Mouse (Mus musculus): Measurements from ENCODE around the gene Keg1.
"Not testable (repeated sequence)": the region's sequence is repeated elsewhere in the genome, so short reads cannot be mapped to it uniquely, and the experiment has no call there.

Gene Keg1

DNA sequence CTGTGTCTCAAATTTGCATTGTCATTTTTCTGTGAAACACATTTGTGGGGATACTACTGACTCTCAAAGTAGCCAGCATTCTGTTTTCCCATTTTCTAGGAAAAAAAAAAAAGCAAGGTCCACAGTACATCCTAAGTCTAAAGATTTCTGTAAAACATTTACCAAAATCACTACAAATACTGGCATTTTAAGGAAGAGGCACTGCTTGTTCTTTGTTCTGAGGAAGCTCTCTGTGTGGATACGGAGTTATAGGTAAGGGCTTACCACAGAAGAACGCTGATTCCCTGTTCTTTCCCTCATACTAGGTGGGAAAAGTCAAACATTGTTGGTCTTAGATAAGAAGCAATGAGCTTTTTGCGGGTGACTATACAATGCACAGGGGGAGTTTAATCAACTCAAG, at the start of gene Keg1:
Keg1 (plus strand) TSS at position 197 of the 400 bp plus-strand sequence.
- no peak for DNase-seq (ENCODE audit: low read depth)

DNA sequence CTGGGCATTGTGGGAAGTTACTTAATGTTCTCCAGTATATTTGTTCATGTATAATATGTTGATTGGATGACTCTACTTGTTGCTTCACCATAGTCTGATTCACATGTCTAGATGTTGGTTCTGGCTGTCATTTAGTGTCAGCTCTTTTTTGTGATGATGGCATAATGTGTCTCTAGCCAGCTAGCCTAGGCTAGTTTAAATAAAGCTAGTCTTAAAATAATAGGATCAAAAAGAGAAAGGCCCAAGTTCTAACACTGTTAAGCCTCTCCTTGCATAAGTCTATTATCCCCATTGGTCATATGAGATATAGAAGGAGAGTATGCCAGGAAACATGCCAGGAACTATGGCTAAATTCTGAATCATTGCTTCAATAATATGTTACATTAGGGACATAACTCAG, 46.1 kb upstream of the Keg1 start:
- no peak for DNase-seq (ENCODE audit: low read depth)

DNA sequence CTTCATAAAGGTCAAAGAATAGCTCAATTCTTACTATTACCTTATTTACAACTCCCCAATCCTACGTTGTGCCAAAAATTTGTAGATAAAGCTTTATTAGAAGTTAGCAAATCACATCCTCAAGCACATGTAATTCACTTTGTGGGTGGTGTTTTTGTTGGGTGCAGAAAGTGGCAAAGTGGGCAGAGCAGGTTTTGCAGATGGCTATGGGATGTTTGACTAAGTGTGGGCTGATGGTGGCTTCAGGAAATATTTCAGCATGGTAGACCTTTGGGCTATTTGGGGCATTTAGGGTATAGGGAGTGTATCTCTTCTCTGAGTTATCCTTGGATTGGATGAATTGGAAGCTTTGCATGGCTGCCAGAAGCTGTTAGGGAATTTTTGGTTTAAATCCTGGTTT, 29.4 kb upstream of the Keg1 start:
- DNase-seq (ENCODE audit: low read depth), result no peak

DNA sequence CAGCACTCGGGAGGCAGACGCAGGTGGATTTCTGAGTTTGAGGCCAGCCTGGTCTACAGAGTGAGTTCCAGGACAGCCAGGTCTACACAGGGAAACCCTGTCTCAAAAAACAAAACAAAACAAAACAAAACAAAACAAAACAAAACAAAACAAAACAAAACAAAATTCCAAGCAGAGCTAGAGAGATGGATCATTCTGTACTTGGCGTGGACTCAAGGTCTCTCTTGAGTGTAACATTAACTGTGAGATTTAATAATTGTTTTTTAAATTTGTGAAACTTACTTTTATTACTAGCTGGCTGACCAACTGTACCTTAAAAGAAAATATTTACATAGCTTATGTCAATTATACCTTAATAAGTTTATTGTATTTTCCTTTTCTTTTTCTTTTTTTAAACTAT, 27.0 kb upstream of the Keg1 start:
- DNase-seq (ENCODE audit: low read depth), result not testable (repeated sequence)

DNA sequence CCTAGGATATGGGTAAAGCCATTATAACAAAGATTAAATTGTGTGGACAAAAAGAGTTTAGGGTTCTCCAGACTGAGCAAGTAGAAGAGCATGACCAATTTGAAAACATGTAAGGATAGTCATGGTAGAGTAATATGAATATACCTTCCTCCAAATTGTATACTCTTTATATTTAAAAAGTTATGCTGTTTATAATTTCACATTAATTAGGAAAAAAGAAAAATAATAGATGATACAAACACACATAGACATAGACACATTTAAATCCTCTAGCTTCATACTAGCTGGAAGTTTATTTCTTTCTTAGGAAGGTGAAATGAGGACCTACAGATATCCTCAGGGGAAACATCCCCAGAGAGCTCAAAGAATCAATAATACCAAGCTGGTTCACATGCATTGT, 25.4 kb upstream of the Keg1 start, which contains the start of gene Olfr1442:
Olfr1442 (plus strand) TSS at position 301 of the 400 bp plus-strand sequence.
- DNase-seq (ENCODE audit: low read depth), result no peak

DNA sequence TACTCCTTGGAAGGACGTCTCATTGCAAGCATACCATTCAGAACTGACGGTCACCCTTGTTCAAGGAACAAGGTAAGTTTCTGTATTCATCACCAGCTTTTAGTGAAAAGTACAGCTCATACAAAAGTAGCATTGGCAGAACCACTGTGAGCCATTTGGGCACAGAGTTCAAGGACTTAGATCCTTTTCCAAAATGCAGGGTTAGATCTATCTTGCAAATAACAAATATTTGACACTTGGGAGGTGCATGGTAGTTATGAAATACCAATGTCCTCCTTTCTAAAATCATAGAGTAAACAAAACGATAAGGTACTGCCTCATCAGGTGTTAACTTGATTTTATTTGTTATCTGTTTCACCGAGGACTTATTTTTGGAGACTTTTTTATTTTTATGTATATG, 24.5 kb upstream of the Keg1 start:
- DNase-seq (ENCODE audit: low read depth), result no peak

DNA sequence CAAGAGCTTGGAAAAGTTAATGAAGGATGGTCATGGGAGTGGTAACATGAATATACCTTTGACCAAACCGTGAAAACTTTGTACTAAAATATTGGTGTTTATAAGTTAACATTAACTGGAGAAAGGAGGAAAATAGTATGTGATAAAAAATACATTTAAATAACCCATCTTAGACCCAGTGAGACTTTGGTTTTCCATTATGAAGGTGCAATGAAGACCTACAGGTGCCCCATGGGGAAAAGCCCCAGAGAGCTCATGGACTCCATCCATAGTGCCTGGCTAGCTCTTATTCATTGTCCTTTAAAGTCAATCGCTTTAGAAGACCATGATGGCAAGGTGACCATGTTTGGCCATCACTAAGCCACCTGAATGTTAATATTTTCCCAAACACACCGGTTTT, 17.8 kb upstream of the Keg1 start, which contains the start of gene Olfr1443:
Olfr1443 (plus strand) TSS at position 301 of the 400 bp plus-strand sequence.
- no peak for DNase-seq (ENCODE audit: low read depth)

DNA sequence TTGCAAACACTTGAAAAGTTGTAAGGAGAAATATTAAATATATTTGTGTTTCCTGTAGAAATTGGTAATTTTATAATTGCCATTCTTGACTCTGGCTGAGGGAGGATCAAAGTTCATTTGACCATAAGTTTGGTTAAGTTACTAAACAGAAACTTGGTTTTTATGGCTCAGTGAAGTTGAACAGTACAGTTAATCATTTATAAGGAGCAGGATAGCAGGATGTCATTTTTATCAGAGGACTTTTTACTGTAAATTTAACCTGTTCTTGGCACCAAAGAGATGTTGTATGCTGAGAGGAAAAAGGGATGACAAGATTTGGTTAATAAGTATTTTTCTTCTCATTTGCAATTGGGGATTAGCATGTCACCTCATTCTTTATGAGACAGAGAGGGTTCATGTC, 10.9 kb upstream of the Keg1 start:
- no peak for DNase-seq (ENCODE audit: low read depth)

DNA sequence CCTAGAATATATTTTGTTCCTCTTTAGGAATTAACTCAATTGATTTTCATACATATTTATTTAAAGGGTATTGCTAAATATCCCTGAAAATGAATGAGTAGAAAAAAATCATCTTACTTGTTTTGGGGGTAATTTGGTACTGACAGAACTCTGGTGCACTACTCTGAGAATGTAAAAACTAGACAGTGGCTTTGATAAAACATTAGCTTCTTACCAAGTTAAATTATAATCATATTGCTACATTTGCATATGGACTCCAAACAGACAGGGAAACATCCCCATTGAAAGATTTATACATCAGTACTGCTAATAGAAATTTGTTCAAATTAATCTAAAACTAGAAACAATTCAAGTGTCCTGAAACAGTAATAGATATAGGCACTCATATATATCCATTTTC, 10.4 kb upstream of the Keg1 start:
- no peak for DNase-seq (ENCODE audit: low read depth)

DNA sequence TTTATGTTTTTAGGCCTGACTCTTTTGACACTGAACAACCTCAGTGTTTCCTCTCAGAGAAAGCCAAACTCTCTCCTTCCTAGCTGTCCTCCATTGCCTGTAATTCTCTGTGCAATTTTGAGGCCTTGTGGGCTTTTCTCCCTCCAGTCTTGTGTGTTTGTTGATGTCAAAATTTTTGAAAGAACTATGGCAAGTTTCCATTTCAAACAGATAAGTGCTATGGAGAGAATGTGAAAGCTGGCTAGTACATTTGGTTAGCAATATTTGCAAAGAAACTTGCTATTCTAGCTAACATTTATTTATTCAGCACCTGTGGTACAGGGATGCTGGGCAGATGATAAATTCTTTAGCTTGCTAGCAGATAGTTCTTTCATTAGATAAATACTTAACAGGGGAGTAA, 635 bp downstream of the Keg1 start:
- DNase-seq (ENCODE audit: low read depth), result no peak

DNA sequence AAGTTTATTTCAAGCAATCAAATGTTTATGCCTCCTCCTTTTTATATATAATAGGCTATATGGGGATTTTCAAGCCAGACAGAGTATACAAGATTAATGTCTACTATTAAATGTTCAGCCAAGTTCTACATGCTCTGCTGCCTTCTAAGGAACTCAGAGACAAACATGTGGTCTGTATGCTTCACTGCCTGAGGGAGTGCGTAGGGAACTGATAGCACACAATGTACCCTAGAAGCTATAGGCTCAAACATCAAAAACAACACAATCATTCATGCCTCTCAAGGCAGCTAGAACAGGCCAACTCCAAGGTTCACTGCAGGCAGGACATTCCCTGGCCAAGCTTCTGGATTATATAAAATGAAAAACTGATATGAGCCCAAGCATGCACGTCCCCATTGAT, 12.9 kb downstream of the Keg1 start:
- DNase-seq (ENCODE audit: low read depth), result no peak

DNA sequence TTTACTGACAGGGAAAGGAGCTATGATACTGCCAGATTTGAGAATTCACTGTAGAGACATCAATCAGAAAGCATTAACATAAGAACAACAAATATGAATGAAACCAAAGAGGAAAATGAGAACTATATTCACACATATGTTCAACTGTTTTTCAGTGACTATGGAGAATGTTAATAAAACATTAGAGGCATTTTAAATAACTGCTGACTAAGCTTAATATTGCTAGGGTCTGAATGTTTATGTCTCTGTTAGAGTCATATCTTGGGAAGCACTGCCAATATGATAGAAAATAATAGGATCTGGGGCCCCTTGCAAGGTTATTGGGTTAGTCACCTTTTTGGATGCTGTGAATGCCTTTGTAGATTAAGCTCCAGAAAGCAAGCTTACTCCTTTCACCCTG, 13.4 kb downstream of the Keg1 start:
- no peak for DNase-seq (ENCODE audit: low read depth)

DNA sequence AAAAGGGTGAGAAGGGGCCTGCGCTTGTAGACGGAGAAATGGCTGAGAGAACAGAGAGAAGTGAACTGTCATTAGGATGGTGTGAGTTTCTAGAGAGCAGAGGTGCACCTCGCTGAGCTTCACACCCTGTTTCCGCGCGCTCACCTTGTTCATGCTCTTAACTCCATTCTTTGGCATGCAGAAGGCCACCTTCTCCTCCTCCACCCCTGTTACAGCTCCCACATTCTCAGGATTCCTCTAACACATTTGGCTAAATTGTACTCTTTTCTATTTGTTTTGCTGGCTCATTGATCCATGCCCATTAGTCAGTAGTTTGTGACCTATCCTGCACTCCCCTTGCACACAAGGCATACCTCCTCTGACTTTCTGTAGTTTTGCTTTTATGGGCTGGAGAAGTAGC, 23.6 kb downstream of the Keg1 start:
- DNase-seq (ENCODE audit: low read depth), result no peak

DNA sequence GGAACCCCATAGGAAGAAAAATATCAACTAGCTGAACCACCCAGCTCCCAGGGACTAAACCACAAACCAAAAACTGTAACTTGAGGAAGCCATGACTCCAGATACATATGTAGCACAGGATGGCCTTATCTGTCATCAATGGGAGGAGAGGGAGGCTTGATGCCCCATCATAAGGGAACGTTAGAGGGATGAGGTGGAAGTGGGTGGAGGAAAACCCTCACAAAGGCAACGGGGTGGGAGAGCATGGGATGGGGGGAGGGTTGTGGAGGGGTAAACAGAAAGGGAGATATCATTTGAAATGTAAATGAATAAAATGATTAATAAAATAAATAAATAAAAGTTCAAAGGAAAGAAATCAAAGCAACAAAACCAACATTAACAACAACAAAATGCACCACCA, 24.9 kb downstream of the Keg1 start:
- no peak for DNase-seq (ENCODE audit: low read depth)

DNA sequence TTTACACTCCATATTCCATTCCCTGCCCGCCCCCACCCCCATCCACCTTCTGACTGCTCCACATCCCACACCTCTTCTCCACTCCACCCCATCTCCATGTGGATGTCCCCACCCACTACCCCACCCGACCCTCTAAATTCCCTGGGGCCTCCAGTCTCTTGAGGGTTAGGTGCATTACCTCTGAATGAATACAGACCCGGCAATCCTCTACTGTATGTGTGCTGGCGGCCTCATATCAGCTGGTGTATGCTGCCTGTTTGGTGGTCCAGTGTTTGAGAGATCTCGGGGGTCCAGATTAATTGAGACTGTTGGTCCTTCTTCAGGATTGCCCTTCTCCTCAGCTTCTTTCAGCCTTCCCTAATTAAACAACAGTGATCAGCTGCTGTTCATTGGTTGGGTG, 25.3 kb downstream of the Keg1 start:
- not testable (repeated sequence) for DNase-seq (ENCODE audit: low read depth)

DNA sequence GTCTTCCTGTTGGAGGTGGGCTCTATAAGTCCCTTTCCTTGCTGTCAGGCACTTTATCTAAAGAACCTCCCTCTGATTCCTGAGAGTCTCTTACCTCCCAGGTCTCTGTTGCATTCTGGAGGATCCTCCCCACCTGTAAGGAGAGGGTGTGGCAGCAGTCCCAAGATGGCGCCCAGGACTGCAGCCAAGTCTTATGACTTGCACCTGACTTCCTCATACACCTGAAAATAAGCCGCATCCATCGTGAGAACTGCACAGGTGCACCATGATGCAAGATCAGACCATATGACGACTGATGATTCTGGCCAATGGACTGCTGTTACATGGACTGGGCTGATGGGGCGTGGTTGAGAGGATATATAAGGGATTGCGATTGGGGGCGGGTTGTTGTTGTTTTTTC, 26.0 kb downstream of the Keg1 start:
- DNase-seq (ENCODE audit: low read depth), result not testable (repeated sequence)

DNA sequence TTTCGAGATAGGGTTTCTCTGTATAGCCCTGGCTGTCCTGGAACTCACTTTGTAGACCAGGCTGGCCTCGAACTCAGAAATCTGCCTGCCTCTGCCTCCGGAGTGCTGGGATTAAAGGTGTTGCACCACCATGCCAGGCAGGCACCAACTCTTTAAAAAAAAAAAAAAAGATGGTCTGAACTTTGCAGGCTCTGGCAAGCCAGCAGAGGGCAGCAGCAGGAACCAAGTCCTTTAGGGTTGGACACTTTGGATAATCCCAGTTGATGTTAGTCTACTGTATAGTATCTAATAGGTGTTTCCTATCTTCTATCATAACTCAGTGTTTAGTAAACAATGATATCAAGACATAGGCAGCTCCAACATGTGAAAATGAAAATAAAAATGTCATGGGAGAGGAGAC, 26.7 kb downstream of the Keg1 start:
- DNase-seq (ENCODE audit: low read depth), result no peak

DNA sequence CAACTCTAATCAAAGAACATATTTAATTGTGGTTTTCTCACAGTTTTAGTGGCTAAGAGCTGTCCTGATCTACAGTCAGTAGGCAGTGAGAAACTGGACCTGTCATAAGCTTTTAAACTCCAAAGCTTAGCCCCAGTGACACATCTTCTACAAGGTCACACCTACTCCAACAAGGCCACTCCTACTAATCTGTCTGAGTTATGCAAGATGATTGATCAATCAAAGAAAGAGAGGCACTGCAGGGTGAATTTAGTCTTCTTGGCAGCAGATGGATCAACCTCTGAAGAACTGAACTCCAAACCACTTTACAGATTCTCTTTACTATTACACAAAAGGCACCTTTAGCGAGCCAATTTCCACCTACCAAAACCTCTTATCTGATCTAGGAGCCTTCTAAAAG, 30.3 kb downstream of the Keg1 start:
- DNase-seq (ENCODE audit: low read depth), result no peak

DNA sequence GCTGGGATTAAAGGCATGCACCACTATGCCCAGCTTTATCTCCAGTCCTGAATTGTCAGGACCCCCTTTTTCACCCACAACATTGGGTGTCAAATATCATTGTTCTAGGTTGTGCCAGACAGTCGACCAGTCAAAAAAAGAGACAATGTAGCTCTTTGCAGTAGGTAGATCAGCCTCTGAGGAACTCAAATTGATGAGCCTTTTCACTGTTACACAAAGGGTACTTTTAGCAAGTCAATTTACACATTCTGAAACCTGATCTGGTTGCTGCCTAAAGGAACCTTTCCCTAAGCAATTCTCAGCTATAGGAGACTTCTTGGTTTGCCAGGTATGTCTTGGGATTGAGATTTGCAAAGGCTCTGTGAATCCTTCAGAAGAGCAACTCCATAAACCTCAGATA, 35.5 kb downstream of the Keg1 start:
- no peak for DNase-seq (ENCODE audit: low read depth)

DNA sequence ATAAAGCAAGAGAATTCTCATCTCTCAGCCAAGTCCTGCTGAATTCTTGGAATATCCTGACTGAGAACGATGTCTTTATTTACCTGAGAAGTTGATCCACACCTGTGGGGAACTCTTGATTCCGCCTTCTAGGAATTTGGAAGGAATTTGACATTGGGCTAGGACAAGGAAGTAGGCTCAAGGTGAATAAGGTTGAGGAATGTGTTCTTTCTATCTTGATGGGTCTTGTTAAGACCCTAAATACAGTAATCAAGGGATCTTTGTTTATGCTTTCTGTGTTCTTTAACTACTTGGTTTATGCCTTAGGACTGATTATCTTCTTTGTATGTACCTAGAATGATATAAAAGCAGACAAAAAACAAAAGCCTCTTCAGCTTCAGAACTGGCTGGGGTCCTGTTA, 36.4 kb downstream of the Keg1 start:
- no peak for DNase-seq (ENCODE audit: low read depth)

DNA sequence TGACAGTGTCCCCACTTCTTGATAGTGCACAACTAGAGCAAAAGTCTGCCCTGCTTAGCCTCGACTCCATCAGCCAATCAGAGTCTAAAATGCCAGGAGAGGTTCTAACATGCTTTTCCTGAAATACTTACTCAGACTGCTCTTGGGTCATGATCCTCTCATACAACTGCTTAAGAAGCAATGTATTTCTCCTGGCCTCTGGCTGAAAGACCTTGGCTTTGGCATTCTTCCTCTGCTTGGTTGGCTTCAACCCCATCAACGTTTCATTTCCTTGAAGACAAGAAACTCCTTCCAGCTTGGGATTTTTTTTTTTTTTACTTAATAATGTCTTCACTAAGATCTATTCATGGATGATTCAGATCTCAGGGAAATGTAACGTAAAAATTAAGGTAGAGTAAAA, 60.7 kb downstream of the Keg1 start:
- no peak for DNase-seq (ENCODE audit: low read depth)

DNA sequence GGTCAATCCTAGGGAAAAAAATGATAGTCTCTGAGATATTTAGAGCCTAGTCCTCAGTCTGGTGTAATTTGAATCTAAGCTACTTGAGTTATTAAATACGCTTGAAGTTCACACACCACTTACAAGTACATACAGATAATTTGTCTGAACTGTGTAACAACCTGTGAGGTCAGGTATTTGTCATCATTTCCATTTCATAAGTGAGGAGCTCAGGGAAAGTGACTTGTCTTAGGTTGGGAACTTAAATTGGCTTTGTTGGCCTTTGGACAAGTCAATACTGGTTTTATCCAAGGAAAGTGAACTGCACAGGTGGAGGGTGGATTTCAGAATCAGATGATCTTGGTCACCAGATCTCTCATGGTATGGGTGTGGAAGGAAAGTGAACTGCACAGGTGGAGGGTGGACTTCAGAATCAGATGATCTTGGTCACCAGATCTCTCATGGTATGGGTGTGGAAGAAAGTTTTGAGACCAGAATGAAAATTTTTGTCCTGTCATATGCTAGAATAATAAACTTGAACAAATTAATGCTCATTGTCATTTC, 63.4 kb downstream of the Keg1 start:
- no peak for DNase-seq (ENCODE audit: low read depth)

DNA sequence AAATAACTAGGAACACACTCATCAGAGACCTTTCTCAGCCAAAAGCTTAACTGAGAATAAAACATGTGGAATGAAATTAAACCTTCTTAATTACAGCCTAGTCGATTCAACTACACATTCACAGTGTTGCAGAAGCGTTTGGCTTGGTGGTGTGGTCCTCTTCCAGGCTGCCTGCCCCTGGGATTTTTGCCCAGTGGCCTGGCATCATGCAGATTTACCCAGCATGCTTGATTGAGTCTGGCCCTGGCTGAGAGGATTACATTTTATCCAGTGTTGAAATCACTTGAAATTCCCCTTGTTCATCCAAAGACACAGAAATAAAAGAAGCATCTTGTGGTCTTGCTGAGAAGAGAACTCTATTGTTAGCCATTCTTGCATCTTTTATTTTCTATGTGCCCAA, 64.1 kb downstream of the Keg1 start:
- no peak for DNase-seq (ENCODE audit: low read depth)

DNA sequence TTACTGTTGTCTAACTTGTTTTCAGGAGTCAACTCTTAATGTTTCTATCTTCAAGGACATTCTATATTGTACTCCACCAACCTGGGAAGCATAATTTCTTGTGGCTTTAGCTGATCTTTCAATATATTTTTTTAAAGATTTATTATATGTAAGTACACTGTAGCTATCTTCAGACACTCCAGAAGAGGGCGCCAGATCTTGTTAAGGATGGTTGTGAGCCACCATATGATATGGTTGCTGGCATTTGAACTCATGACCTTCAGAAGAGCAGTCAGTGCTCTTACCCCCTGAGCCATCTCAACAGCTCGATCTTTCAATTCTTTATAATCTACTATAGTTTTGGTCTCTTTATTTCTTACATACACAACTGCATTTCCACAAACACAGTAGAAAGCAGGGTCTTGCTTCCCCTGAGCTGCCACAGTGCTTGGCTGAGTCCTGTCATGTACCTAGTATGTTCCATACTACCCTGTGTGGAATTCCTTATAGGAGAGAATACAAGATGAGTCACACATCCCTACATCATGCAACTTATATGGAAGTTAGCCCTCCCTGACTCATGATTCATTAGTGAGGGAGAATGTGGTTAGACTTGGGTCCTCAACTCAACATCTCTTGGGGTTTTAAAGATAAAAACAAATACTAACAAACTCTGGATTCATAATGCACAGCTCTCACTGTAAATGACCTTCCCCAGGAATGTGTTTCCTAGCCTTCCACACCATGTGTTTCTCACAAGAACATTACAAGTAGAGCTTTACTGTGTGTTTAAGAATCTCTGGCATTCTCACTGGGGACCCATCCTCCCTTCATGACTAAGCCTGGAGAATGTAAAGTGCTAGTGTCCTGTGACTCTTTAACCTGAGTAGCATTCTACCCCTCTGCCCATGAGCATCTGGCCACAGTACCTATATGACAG, 66.9 kb downstream of the Keg1 start:
- no peak for DNase-seq (ENCODE audit: low read depth)
